Mouse (Mus musculus): ENCODE results near the gene Gabrg3. TPM values are rescaled to one million over a fixed set of nuclear protein-coding genes. Genes with fewer than 3 reads are reported as not detected.

The Gabrg3 gene
- polyA plus RNA-seq, 1 experiment from 2014 or later: 2.6 TPM

DNA sequence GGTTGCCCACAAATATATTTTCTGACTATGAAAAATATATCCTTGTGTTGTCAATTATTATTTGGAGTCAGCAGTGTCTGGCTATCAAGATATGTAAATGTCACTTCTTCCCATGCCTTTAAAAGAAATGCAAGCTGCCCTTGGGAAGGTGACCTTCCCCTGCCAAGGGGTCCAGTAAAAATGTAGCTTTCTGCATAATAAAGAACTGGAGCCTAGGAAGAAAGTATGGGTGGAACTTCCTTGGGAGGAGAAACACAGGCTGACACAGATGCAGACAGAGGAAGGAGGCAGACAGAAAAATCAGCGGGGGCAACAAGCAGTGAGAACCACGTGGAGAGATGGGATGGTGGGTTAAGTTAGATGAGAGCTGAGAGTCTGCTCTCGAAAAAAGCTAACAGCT is 304.9 kb downstream of the Gabrg3 start:
- no peak for ATAC-seq (ENCODE audit: insufficient number of reproducible peaks, insufficient read depth, low FRiP score, low read depth)
- no peaks in the 10 kb centered on the region for H3K9me3 ChIP-seq (ENCODE audit: control insufficient read depth, low read depth, low read length)
- no peaks in the 10 kb centered on the region for H3K27me3 ChIP-seq (ENCODE audit: control insufficient read depth, insufficient read depth, low read length)
- no peaks in the 10 kb centered on the region for H3K36me3 ChIP-seq (ENCODE audit: control insufficient read depth, insufficient read depth, low read length)
- H3K27ac ChIP-seq (ENCODE audit: low read length): no peak overlapping the region
- no peak overlapping the region for H3K4me3 ChIP-seq (ENCODE audit: low read depth, low read length)
- WGBS: 61% methylated on average over 3 of the region's 3 CpGs
- no peak overlapping the region for H3K4me2 ChIP-seq (replicated peaks; ENCODE audit: low read depth, low read length)
- H3K9ac ChIP-seq (replicated peaks; ENCODE audit: low read depth, low read length): no peak overlapping the region
- H3K4me1 ChIP-seq (ENCODE audit: control insufficient read depth, insufficient read depth, low read length): no peaks in the 10 kb centered on the region

DNA sequence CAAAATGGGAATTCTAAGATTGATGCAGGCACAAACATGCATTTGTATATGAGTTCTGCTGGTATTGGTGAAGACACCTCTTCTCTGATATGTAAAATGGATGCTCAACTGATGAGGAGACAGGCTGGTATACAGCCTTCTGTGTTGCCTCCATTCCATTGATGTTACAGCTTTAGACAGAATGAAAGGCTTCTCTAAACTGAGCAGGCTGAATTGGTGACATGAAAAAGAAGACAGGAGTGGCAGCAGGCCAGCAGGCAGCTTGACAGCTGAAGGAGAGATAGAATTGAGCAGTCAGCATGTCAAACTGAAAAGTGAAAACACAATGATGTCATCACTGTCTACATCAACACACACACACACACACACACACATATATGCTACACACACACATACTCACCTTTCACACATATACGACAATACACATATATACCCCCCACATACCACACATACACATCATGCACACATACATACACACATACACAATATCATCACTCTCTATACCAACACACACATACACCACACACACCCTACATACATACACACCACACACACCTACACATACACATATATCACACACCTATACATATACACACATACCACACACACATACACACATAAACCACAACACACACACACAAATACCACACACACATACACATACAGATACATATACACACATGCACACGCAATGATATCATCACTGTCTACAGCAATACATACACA is 315.4 kb downstream of the Gabrg3 start:
- ATAC-seq (ENCODE audit: insufficient number of reproducible peaks, insufficient read depth, low FRiP score, low read depth): no peak
- Histone ChIP-seq H3K27ac (ENCODE audit: low read length) (no peak overlapping the region), H3K4me1 (ENCODE audit: control insufficient read depth, insufficient read depth, low read length) (no peaks in the 10 kb centered on the region), H3K27me3 (ENCODE audit: control insufficient read depth, insufficient read depth, low read length) (no peaks in the 10 kb centered on the region), H3K9ac (replicated peaks; ENCODE audit: low read depth, low read length) (no peak overlapping the region), H3K36me3 (ENCODE audit: control insufficient read depth, insufficient read depth, low read length) (no peaks in the 10 kb centered on the region), H3K4me2 (replicated peaks; ENCODE audit: low read depth, low read length) (no peak overlapping the region), H3K9me3 (ENCODE audit: control insufficient read depth, low read depth, low read length) (no peaks in the 10 kb centered on the region), H3K4me3 (ENCODE audit: low read depth, low read length) (no peak overlapping the region)
- 94% methylated on average over 2 of the region's 2 CpGs for WGBS

DNA sequence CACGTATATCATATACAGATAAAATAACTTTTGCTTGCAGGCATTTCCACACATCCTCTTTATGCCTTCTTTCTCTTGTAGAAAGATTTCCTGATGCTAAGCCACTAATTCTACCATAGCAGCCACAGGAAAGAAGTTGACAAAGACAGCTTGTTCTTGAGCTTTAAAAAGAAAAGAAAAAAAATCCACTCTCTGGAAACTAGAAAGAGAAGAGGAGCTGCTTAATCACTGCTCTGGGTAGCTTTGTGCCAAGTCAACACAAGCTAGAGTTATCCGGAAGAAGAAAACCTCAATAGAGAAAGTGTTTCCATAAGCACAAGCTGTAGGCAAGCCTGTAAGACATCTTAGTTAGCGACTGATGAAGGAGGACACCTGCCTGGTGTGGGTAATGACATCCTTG is 321.6 kb downstream of the Gabrg3 start:
- no peak overlapping the region for H3K9ac ChIP-seq (replicated peaks; ENCODE audit: low read depth, low read length)
- no peaks in the 10 kb centered on the region for H3K36me3 ChIP-seq (ENCODE audit: control insufficient read depth, insufficient read depth, low read length)
- H3K4me2 ChIP-seq (replicated peaks; ENCODE audit: low read depth, low read length): no peak overlapping the region
- no peaks in the 10 kb centered on the region for H3K27me3 ChIP-seq (ENCODE audit: control insufficient read depth, insufficient read depth, low read length)
- no peaks in the 10 kb centered on the region for H3K9me3 ChIP-seq (ENCODE audit: control insufficient read depth, low read depth, low read length)
- no peaks in the 10 kb centered on the region for H3K4me1 ChIP-seq (ENCODE audit: control insufficient read depth, insufficient read depth, low read length)
- 80% methylated on average over 3 of the region's 3 CpGs for WGBS
- H3K4me3 ChIP-seq (ENCODE audit: low read depth, low read length): no peak overlapping the region
- no peak for ATAC-seq (ENCODE audit: insufficient number of reproducible peaks, insufficient read depth, low FRiP score, low read depth)
- H3K27ac ChIP-seq (ENCODE audit: low read length): no peak overlapping the region

DNA sequence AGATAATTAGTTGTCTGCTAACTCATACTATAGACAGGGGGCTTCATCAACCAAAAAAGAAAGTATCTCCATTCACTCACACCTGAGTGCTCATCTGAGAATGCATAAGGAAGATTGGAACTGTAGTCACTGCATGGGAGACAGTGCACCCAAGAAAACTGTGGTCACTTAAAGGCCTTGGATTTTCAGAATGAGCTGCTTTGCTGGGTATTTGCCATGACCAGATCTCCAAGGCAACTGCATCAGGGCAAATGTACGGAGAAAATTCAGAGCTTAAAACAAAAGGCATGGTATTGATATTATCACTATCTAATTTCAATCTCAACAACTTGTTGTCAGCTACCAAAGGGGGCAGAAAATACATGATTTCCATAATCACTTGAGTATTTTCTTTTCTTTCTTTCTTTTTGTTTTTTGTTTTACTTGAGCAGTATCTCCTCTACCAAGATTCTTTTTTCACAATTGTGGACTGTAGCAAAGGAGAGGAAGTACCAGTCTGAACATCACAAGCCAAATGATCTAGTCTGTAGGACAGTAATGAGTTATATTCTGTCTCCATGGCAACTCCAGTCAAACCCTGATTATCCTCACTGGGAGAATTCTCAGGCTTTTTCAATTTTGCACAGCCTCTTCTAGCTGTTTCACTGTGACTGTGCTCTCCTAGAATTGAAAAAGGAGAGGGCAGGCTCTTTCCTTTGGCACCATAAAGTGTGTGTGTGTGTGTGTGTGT is 335.9 kb downstream of the Gabrg3 start:
- Histone ChIP-seq H3K4me3 (ENCODE audit: low read depth, low read length) (no peak overlapping the region), H3K36me3 (ENCODE audit: control insufficient read depth, insufficient read depth, low read length) (no peaks in the 10 kb centered on the region), H3K9me3 (ENCODE audit: control insufficient read depth, low read depth, low read length) (no peaks in the 10 kb centered on the region), H3K4me1 (ENCODE audit: control insufficient read depth, insufficient read depth, low read length) (no peaks in the 10 kb centered on the region), H3K27ac (ENCODE audit: low read length) (no peak overlapping the region), H3K4me2 (replicated peaks; ENCODE audit: low read depth, low read length) (no peak overlapping the region), H3K27me3 (ENCODE audit: control insufficient read depth, insufficient read depth, low read length) (no peaks in the 10 kb centered on the region), H3K9ac (replicated peaks; ENCODE audit: low read depth, low read length) (no peak overlapping the region)
- no peak for ATAC-seq (ENCODE audit: insufficient number of reproducible peaks, insufficient read depth, low FRiP score, low read depth)
- WGBS: 83% methylated on average over 1 of the region's 1 CpGs

DNA sequence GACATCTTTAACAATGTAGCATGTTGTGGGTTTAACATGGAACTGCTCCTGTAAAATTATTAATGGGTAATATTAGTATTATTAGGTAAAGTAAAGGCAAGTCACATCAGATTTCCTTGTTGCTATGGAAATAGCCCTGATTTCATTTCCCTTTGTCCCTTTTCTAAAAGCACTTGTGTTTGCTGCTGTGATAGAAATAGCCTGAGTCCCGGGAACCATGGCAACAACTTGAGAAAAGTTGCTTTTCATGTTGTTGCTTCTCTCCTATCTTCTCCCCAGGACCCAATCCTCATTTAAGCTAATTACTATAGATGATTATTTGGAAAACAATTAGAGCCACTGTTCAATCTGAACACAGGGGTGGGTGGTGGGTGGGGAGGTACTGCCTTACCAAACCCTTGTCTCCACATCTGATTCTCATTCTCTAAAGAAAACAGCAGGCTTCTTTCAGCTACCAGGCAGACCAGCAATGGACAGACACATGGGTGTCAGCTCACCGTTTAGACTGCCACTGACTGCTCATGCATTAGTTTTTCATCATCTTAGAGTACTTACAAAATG is 349.0 kb downstream of the Gabrg3 start:
- Histone ChIP-seq H3K27ac (ENCODE audit: low read length) (no peak overlapping the region), H3K4me3 (ENCODE audit: low read depth, low read length) (no peak overlapping the region), H3K36me3 (ENCODE audit: control insufficient read depth, insufficient read depth, low read length) (no peaks in the 10 kb centered on the region), H3K9me3 (ENCODE audit: control insufficient read depth, low read depth, low read length) (no peaks in the 10 kb centered on the region), H3K27me3 (ENCODE audit: control insufficient read depth, insufficient read depth, low read length) (no peaks in the 10 kb centered on the region), H3K4me1 (ENCODE audit: control insufficient read depth, insufficient read depth, low read length) (no peaks in the 10 kb centered on the region), H3K9ac (replicated peaks; ENCODE audit: low read depth, low read length) (no peak overlapping the region), H3K4me2 (replicated peaks; ENCODE audit: low read depth, low read length) (no peak overlapping the region)
- ATAC-seq (ENCODE audit: insufficient number of reproducible peaks, insufficient read depth, low FRiP score, low read depth): no peak
- WGBS: 58% methylated on average over 2 of the region's 2 CpGs

DNA sequence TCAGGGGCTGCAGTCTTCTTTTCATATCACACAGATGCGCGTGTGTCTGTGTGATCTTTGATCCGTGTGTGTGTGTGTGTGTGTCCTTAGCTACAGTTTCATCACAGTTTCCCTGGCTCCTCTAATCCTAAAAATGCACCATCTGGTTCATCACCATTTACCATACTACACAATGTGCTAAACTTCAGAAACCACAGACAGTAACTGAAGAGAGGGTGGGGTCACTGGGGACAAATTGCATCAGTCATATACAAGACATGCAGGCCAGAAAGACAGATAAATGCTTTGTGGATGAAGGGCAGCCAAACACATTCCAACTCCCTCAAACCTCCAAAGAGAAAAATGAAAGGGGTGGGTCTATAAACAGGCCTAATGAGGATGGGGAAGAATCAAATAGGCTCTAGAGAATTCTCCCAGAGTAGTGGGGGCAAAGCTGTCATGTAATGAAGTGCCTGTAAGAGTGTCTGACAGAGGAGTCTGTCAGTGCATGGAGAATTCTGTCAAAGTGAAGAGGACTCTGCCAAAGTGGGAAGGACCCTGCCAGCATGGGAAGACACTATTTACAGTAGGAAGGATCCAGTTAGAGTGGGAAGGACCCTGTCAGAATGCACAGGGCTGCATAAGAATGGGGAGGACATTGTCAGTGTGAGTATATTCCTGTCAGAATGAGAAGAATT is 386.3 kb downstream of the Gabrg3 start:
- H3K9me3 ChIP-seq (ENCODE audit: control insufficient read depth, low read depth, low read length): no peaks in the 10 kb centered on the region
- no peak overlapping the region for H3K9ac ChIP-seq (replicated peaks; ENCODE audit: low read depth, low read length)
- no peak for ATAC-seq (ENCODE audit: insufficient number of reproducible peaks, insufficient read depth, low FRiP score, low read depth)
- no peaks in the 10 kb centered on the region for H3K27me3 ChIP-seq (ENCODE audit: control insufficient read depth, insufficient read depth, low read length)
- no peak overlapping the region for H3K4me2 ChIP-seq (replicated peaks; ENCODE audit: low read depth, low read length)
- no peaks in the 10 kb centered on the region for H3K4me1 ChIP-seq (ENCODE audit: control insufficient read depth, insufficient read depth, low read length)
- H3K4me3 ChIP-seq (ENCODE audit: low read depth, low read length): no peak overlapping the region
- 88% methylated on average over 3 of the region's 3 CpGs for WGBS
- no peak overlapping the region for H3K27ac ChIP-seq (ENCODE audit: low read length)
- H3K36me3 ChIP-seq (ENCODE audit: control insufficient read depth, insufficient read depth, low read length): no peaks in the 10 kb centered on the region

DNA sequence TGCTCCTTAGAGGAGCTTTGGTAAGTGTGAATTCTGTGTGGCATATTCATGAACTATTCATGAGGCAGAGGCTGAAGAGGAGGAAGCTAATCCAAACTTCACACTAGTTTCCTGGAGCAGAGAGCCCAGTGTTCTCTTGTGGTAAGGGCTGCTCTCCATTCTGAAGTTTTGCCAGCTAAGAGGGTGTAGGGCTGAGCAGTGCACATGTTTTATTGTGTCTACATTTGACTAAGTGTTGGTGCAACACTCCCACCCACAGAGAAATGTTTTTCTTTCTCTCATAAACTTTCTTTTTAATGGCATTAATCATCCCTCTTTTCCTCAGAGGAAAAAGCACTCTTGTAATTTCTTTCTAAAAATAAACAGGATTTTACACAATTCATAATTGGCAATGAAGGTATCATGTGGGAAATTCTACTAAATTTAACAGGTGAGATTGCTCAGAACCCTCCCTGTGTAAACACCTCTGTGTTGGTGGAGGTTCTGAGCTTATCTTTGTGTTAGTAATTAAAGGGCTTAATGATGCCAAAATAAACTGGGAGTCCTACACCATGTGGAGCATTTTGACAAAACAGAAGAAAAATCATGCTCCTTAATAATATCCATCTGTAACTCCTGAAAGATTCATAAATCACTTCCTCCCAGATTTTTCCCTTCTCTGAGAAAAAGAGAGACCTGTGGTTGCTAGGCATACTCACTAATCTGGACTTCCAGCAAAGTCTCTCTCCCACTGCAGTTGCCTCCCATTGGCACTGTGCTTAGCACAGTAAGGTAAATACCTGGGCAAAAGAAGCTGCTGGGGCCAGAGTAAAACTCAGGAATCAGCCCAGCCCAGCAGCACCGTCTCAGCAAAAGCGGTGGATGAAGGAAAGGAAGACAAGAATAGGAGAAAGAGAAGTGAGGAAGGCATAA is 389.0 kb downstream of the Gabrg3 start:
- H3K9ac ChIP-seq (replicated peaks; ENCODE audit: low read depth, low read length): no peak overlapping the region
- H3K4me2 ChIP-seq (replicated peaks; ENCODE audit: low read depth, low read length): no peak overlapping the region
- no peak overlapping the region for H3K4me3 ChIP-seq (ENCODE audit: low read depth, low read length)
- H3K4me1 ChIP-seq (ENCODE audit: control insufficient read depth, insufficient read depth, low read length): no peaks in the 10 kb centered on the region
- no peak overlapping the region for H3K27ac ChIP-seq (ENCODE audit: low read length)
- no peaks in the 10 kb centered on the region for H3K27me3 ChIP-seq (ENCODE audit: control insufficient read depth, insufficient read depth, low read length)
- no peaks in the 10 kb centered on the region for H3K36me3 ChIP-seq (ENCODE audit: control insufficient read depth, insufficient read depth, low read length)
- WGBS: 88% methylated on average over 2 of the region's 2 CpGs
- ATAC-seq (ENCODE audit: insufficient number of reproducible peaks, insufficient read depth, low FRiP score, low read depth): 0 out of 2 replicates have a peak, but pooled peaks have one; percentile 56
- H3K9me3 ChIP-seq (ENCODE audit: control insufficient read depth, low read depth, low read length): no peaks in the 10 kb centered on the region

DNA sequence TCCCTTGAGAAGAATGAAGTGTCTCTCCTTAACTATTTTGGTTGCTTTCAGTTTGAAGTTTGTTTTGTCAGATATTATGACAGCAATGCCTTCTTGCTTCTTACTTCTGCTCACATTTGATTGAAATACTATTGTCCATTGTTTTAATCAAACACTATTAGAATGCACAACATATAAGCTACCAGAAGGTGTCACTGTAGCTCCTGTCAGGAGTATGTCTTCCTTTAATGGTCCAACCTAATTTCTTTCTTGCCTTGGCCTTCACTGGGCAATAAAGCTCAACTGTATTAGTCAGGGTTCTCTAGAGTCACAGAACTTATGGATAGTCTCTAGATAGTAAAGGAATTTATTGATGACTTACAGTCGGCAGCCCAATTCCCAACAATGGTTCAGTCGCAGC is 440.6 kb downstream of the Gabrg3 start:
- no peak overlapping the region for H3K4me3 ChIP-seq (ENCODE audit: low read depth, low read length)
- no peaks in the 10 kb centered on the region for H3K36me3 ChIP-seq (ENCODE audit: control insufficient read depth, insufficient read depth, low read length)
- no peak overlapping the region for H3K9ac ChIP-seq (replicated peaks; ENCODE audit: low read depth, low read length)
- no peaks in the 10 kb centered on the region for H3K27me3 ChIP-seq (ENCODE audit: control insufficient read depth, insufficient read depth, low read length)
- no peak overlapping the region for H3K27ac ChIP-seq (ENCODE audit: low read length)
- ATAC-seq (ENCODE audit: insufficient number of reproducible peaks, insufficient read depth, low FRiP score, low read depth): no peak
- no peaks in the 10 kb centered on the region for H3K4me1 ChIP-seq (ENCODE audit: control insufficient read depth, insufficient read depth, low read length)
- WGBS: 100% methylated on average over 1 of the region's 2 CpGs
- no peaks in the 10 kb centered on the region for H3K9me3 ChIP-seq (ENCODE audit: control insufficient read depth, low read depth, low read length)
- H3K4me2 ChIP-seq (replicated peaks; ENCODE audit: low read depth, low read length): no peak overlapping the region
